Mouse (Mus musculus) midbrain, embryonic 10.5 days (tissue): ENCODE results near the gene P2rx1. TPM values are rescaled to one million over a fixed set of nuclear protein-coding genes. Genes with fewer than 3 reads are reported as not detected.
A peak's percentile ranks its signal among the peaks of the same experiment; 100 is the strongest.

ENCODE experiments used
- DNase-seq: peaks from one replicate; pipeline ENCODE4 v3.0.0-alpha.2; 2017; ENCODE audit warnings: low spot score
- H3K27ac ChIP-seq: fragments of 300-500 bp; sonication (generic); replicated peaks from 2 replicates; pipeline ENCODE4 v1.5.1; 2016; ENCODE audit warnings: mild to moderate bottlenecking
- H3K27me3 ChIP-seq: fragments of 300-500 bp; sonication (generic); 2 replicates; pipeline ENCODE4 v1.6.1; 2016; ENCODE audit warnings: low read depth, mild to moderate bottlenecking; ENCODE audit not compliant: poor library complexity, severe bottlenecking
- H3K36me3 ChIP-seq: fragments of 300-500 bp; sonication (generic); 2 replicates; pipeline ENCODE4 v1.6.1; 2016; ENCODE audit warnings: mild to moderate bottlenecking, moderate library complexity
- H3K4me1 ChIP-seq: fragments of 300-500 bp; sonication (generic); 2 replicates; pipeline ENCODE4 v1.6.1; 2016
- H3K4me3 ChIP-seq: fragments of 300-500 bp; sonication (generic); 2 replicates; pipeline ENCODE4 v1.5.1; 2016; ENCODE audit warnings: mild to moderate bottlenecking, moderate library complexity
- H3K9me3 ChIP-seq: fragments of 300-500 bp; sonication (generic); replicated peaks from 2 replicates; pipeline ENCODE4 v1.6.1; 2016; ENCODE audit warnings: mild to moderate bottlenecking
- WGBS: fragments of 180-500 bp; shearing (Covaris S2); methylation state at CpG from one replicate; pipeline ENCODE4 v1.1.7; 2016; 5-methylcytosine and 5-hydroxymethylcytosine counted together
- polyA plus RNA-seq: library from polyadenylated mRNA; unstranded; fragments of >200 nt; fragmentation: Nextera tagmentation; extraction: Ambion mirVana; gene quantifications from 2 replicates; pipeline ENCODE4 v1.2.1, GENCODE M21; 2016

Gene P2rx1
- polyA plus RNA-seq, 1 experiment from 2014 or later, result 1.2 TPM

- H3K9me3 ChIP-seq, result no peaks in the 10 kb centered on the region
- no peaks in the 10 kb centered on the region for H3K36me3 ChIP-seq
- DNase-seq, result no peak
- peaks cover 49% of the 10 kb centered on the region for H3K27me3 ChIP-seq
- H3K27ac ChIP-seq, result no peak overlapping the region
- 85% methylated on average over 5 of the region's 5 CpGs for WGBS
- no peak overlapping the region for H3K4me3 ChIP-seq
- H3K4me1 ChIP-seq, result peaks cover 20% of the 10 kb centered on the region
These were observed 16.6 kb downstream of the P2rx1 start for GRCm38 (mm10) chr11:73015391-73016102.

- DNase-seq, result no peak
- 71% methylated on average over 6 of the region's 6 CpGs for WGBS
- H3K27me3 ChIP-seq, result peaks cover 54% of the 10 kb centered on the region
- peaks cover 20% of the 10 kb centered on the region for H3K4me1 ChIP-seq
- no peak overlapping the region for H3K4me3 ChIP-seq
- H3K36me3 ChIP-seq, result no peaks in the 10 kb centered on the region
- H3K27ac ChIP-seq, result no peak overlapping the region
- no peaks in the 10 kb centered on the region for H3K9me3 ChIP-seq
These were observed 17.2 kb downstream of the P2rx1 start for GRCm38 (mm10) chr11:73016103-73016420.

- no peaks in the 10 kb centered on the region for H3K36me3 ChIP-seq
- peaks cover 79% of the 10 kb centered on the region for H3K27me3 ChIP-seq
- peak within 1 kb of the TSS; percentile 77 for H3K4me3 ChIP-seq
- H3K4me1 ChIP-seq, result peaks cover 30% of the 10 kb centered on the region
- no peaks in the 10 kb centered on the region for H3K9me3 ChIP-seq
- under 1% methylated on average over 56 of the region's 57 CpGs for WGBS
- DNase-seq, result peak; percentile 92
- H3K27ac ChIP-seq, result peak within 1 kb of the TSS; percentile 67
These were observed 19.7 kb downstream of the P2rx1 start, which contains the start of gene Camkk1 for GRCm38 (mm10) chr11:73018471-73019146. Camkk1 (plus strand) TSS chr11:73019008.

GRCm38 (mm10) chr11:73019147-73019795 is 20.4 kb downstream of the P2rx1 start:
- Histone ChIP-seq H3K27ac (peak overlapping the region; percentile 67), H3K9me3 (no peaks in the 10 kb centered on the region), H3K4me3 (peak overlapping the region; percentile 77), H3K36me3 (no peaks in the 10 kb centered on the region), H3K27me3 (peaks cover 80% of the 10 kb centered on the region), H3K4me1 (peaks cover 37% of the 10 kb centered on the region)
- no peak for DNase-seq
- 1% methylated on average over 46 of the region's 46 CpGs for WGBS

GRCm38 (mm10) chr11:73020953-73021800 is 22.3 kb downstream of the P2rx1 start:
- no peak for DNase-seq
- Histone ChIP-seq H3K27me3 (peaks cover 84% of the 10 kb centered on the region), H3K36me3 (no peaks in the 10 kb centered on the region), H3K27ac (no peak overlapping the region), H3K4me1 (peaks cover 46% of the 10 kb centered on the region), H3K4me3 (no peak overlapping the region), H3K9me3 (no peaks in the 10 kb centered on the region)
- WGBS, result 68% methylated on average over 7 of the region's 7 CpGs

- H3K4me3 ChIP-seq, result no peak overlapping the region
- H3K36me3 ChIP-seq, result no peaks in the 10 kb centered on the region
- no peaks in the 10 kb centered on the region for H3K9me3 ChIP-seq
- H3K4me1 ChIP-seq, result peaks cover 44% of the 10 kb centered on the region
- no peak overlapping the region for H3K27ac ChIP-seq
- H3K27me3 ChIP-seq, result peaks cover 65% of the 10 kb centered on the region
- no peak for DNase-seq
- 56% methylated on average over 9 of the region's 9 CpGs for WGBS
These were observed 24.2 kb downstream of the P2rx1 start for GRCm38 (mm10) chr11:73023099-73023498.

- H3K9me3 ChIP-seq, result no peaks in the 10 kb centered on the region
- DNase-seq, result no peak
- peaks cover 60% of the 10 kb centered on the region for H3K27me3 ChIP-seq
- peaks cover 38% of the 10 kb centered on the region for H3K4me1 ChIP-seq
- peak overlapping the region; percentile 42; the same call in 1 of the 2 replicates for H3K27ac ChIP-seq
- WGBS, result 31% methylated on average over 4 of the region's 4 CpGs
- no peak overlapping the region for H3K4me3 ChIP-seq
- H3K36me3 ChIP-seq, result no peaks in the 10 kb centered on the region
These were observed 24.9 kb downstream of the P2rx1 start for GRCm38 (mm10) chr11:73023827-73024226.

- H3K9me3 ChIP-seq, result no peaks in the 10 kb centered on the region
- no peaks in the 10 kb centered on the region for H3K36me3 ChIP-seq
- H3K4me3 ChIP-seq, result no peak overlapping the region
- peaks cover 34% of the 10 kb centered on the region for H3K4me1 ChIP-seq
- H3K27me3 ChIP-seq, result peaks cover 55% of the 10 kb centered on the region
- 67% methylated on average over 7 of the region's 7 CpGs for WGBS
- peak overlapping the region; percentile 42; the same call in 1 of the 2 replicates for H3K27ac ChIP-seq
- DNase-seq, result no peak
These were observed 25.5 kb downstream of the P2rx1 start for GRCm38 (mm10) chr11:73024236-73024904.

- no peak for DNase-seq
- 62% methylated on average over 8 of the region's 8 CpGs for WGBS
- Histone ChIP-seq H3K36me3 (no peaks in the 10 kb centered on the region), H3K9me3 (no peaks in the 10 kb centered on the region), H3K4me1 (peaks cover 40% of the 10 kb centered on the region), H3K27ac (no peak overlapping the region), H3K4me3 (no peak overlapping the region), H3K27me3 (peaks cover 29% of the 10 kb centered on the region)
These were observed 28.1 kb downstream of the P2rx1 start for GRCm38 (mm10) chr11:73026961-73027360.

GRCm38 (mm10) chr11:73030821-73031498 is 32.1 kb downstream of the P2rx1 start:
- WGBS, result 28% methylated on average over 20 of the region's 20 CpGs
- no peaks in the 10 kb centered on the region for H3K9me3 ChIP-seq
- peak overlapping the region; percentile 80 for H3K27ac ChIP-seq
- peaks cover 14% of the 10 kb centered on the region for H3K4me1 ChIP-seq
- no peaks in the 10 kb centered on the region; the same call in 1 of the 2 replicates for H3K27me3 ChIP-seq
- peak overlapping the region; percentile 48 for H3K4me3 ChIP-seq
- H3K36me3 ChIP-seq, result no peaks in the 10 kb centered on the region
- peak; percentile 86 for DNase-seq

- Histone ChIP-seq H3K9me3 (no peaks in the 10 kb centered on the region), H3K27me3 (no peaks in the 10 kb centered on the region; the same call in 1 of the 2 replicates), H3K36me3 (no peaks in the 10 kb centered on the region), H3K4me1 (peaks cover 17% of the 10 kb centered on the region), H3K4me3 (peak overlapping the region; percentile 48), H3K27ac (peak overlapping the region; percentile 80)
- DNase-seq, result no peak
- 77% methylated on average over 5 of the region's 5 CpGs for WGBS
These were observed 32.6 kb downstream of the P2rx1 start for GRCm38 (mm10) chr11:73031536-73031935.
